Mouse (Mus musculus): Measurements from ENCODE around the gene Anxa10.

Anxa10 gene

GRCm38 (mm10) chr8:62123098-62123497, at the start of gene Anxa10:
TSS of gene Anxa10 (minus strand) at chr8:62123150.
- DNase-seq = no peak

- DNase-seq = no peak
Measured at GRCm38 (mm10) chr8:62132662-62133366, 9.9 kb upstream of the Anxa10 start.

- DNase-seq = no peak
Measured at GRCm38 (mm10) chr8:62097213-62097612, 25.7 kb downstream of the Anxa10 start.

- DNase-seq = no peak
Measured at GRCm38 (mm10) chr8:62081804-62082203, 41.1 kb downstream of the Anxa10 start.

GRCm38 (mm10) chr8:62080195-62080802, 42.7 kb downstream of the Anxa10 start:
- no peak for DNase-seq

GRCm38 (mm10) chr8:62068305-62068704, 54.6 kb downstream of the Anxa10 start:
- no peak for DNase-seq

- DNase-seq = no peak
Measured at GRCm38 (mm10) chr8:62060357-62060756, 62.6 kb downstream of the Anxa10 start.

- DNase-seq = no peak
Measured at GRCm38 (mm10) chr8:62046809-62047208, 76.1 kb downstream of the Anxa10 start.

- DNase-seq = no peak
Measured at GRCm38 (mm10) chr8:62034351-62034750, 88.6 kb downstream of the Anxa10 start.

- no peak for DNase-seq
Measured at GRCm38 (mm10) chr8:62014582-62014981, 108.4 kb downstream of the Anxa10 start.

GRCm38 (mm10) chr8:62014166-62014565, 108.8 kb downstream of the Anxa10 start:
- DNase-seq = no peak

Data from kidney, adult 11 months (tissue).